Mouse (Mus musculus) liver, embryonic 11.5 days (tissue): Measurements from ENCODE around the gene Rbpj. TPM values are rescaled to one million over a fixed set of nuclear protein-coding genes. Genes with fewer than 3 reads are reported as not detected.

Experiments used
- ATAC-seq: fragments of 200-750 bp; cut with Nextera tagmentation; replicated peaks from 2 replicates; pipeline ENCODE4 v1.8.0; 2017; ENCODE audit warnings: moderate number of reproducible peaks, mild to moderate bottlenecking, moderate TSS enrichment, moderate library complexity; ENCODE audit not compliant: low FRiP score
- DNase-seq: peaks from one replicate; pipeline ENCODE4 v3.0.0-alpha.2; 2017; ENCODE audit warnings: low spot score
- H3K27ac ChIP-seq: fragments of 300-500 bp; sonication (generic); 2 replicates; pipeline ENCODE4 v1.5.1; 2014; ENCODE audit warnings: mild to moderate bottlenecking, low read depth, low read length, control low read depth
- H3K27me3 ChIP-seq: fragments of 300-500 bp; sonication (generic); replicated peaks from 2 replicates; pipeline ENCODE4 v1.6.1; 2014; ENCODE audit warnings: low read length, mixed read lengths; ENCODE audit not compliant: control insufficient read depth, insufficient read depth
- H3K36me3 ChIP-seq: fragments of 300-500 bp; sonication (generic); 2 replicates; pipeline ENCODE4 v1.6.1; 2014; ENCODE audit warnings: mild to moderate bottlenecking, low read length, moderate library complexity, mixed read lengths; ENCODE audit not compliant: control insufficient read depth, insufficient read depth
- H3K4me1 ChIP-seq: fragments of 300-500 bp; sonication (generic); replicated peaks from 2 replicates; pipeline ENCODE4 v1.6.1; 2014; ENCODE audit warnings: low read length, mixed read lengths; ENCODE audit not compliant: control insufficient read depth, insufficient read depth
- H3K4me2 ChIP-seq: fragments of 300-500 bp; sonication (generic); 2 replicates; pipeline ENCODE4 v1.6.1; 2014; ENCODE audit warnings: mild to moderate bottlenecking, control low read depth, moderate library complexity
- H3K4me3 ChIP-seq: fragments of 300-500 bp; sonication (generic); 2 replicates; pipeline ENCODE4 v1.5.1; 2014; ENCODE audit warnings: low read depth, low read length, control low read depth
- H3K9ac ChIP-seq: fragments of 300-500 bp; sonication (generic); 2 replicates; pipeline ENCODE4 v1.6.1; 2014; ENCODE audit warnings: low read depth, low read length, control low read depth
- H3K9me3 ChIP-seq: fragments of 300-500 bp; sonication (generic); 2 replicates; pipeline ENCODE4 v1.6.1; 2016; ENCODE audit warnings: low read length, inconsistent platforms, mixed read lengths; ENCODE audit not compliant: control insufficient read depth
- WGBS: fragments of 180-500 bp; shearing (Covaris S2); extraction: QIAGEN DNeasy Blood & Tissue Kit; methylation state at CpG from one replicate; pipeline ENCODE4 v1.1.7; 2014; 5-methylcytosine and 5-hydroxymethylcytosine counted together
- polyA plus RNA-seq: library from polyadenylated mRNA; unstranded; fragments of >200 nt; fragmentation: Nextera tagmentation; extraction: Ambion mirVana; gene quantifications from 2 replicates; pipeline ENCODE4 v1.2.1, GENCODE M21; 2014

Gene Rbpj
- polyA plus RNA-seq, 1 experiment from 2014 or later: 21.6 TPM

- no peaks in the 10 kb centered on the region for H3K9me3 ChIP-seq
- no peak overlapping the region for H3K9ac ChIP-seq
- no peak for DNase-seq
- no peak overlapping the region for H3K27ac ChIP-seq
- no peak for ATAC-seq
- WGBS: 77% methylated on average over 11 of the region's 11 CpGs
- H3K4me1 ChIP-seq: no peaks in the 10 kb centered on the region; the same call in 1 of the 2 replicates
- H3K4me2 ChIP-seq: no peak overlapping the region
- no peaks in the 10 kb centered on the region for H3K36me3 ChIP-seq
- H3K27me3 ChIP-seq: no peaks in the 10 kb centered on the region
- no peak overlapping the region for H3K4me3 ChIP-seq
These were observed 6.5 kb downstream of the Rbpj start for GRCm38 (mm10) chr5:53472485-53472884.

- Histone ChIP-seq H3K4me2 (no peak overlapping the region), H3K27ac (no peak overlapping the region), H3K4me3 (no peak overlapping the region), H3K9ac (no peak overlapping the region), H3K9me3 (no peaks in the 10 kb centered on the region), H3K36me3 (no peaks in the 10 kb centered on the region), H3K4me1 (no peaks in the 10 kb centered on the region), H3K27me3 (no peaks in the 10 kb centered on the region)
- no peak for DNase-seq
- WGBS: 66% methylated on average over 6 of the region's 6 CpGs
- no peak for ATAC-seq
These were observed 13.2 kb downstream of the Rbpj start for GRCm38 (mm10) chr5:53479161-53479560.

- Histone ChIP-seq H3K4me3 (no peak overlapping the region), H3K9me3 (no peaks in the 10 kb centered on the region), H3K4me1 (no peaks in the 10 kb centered on the region), H3K27me3 (no peaks in the 10 kb centered on the region), H3K27ac (no peak overlapping the region), H3K4me2 (no peak overlapping the region), H3K9ac (no peak overlapping the region), H3K36me3 (no peaks in the 10 kb centered on the region)
- DNase-seq (no peak), ATAC-seq (no peak)
- WGBS: 86% methylated on average over 5 of the region's 5 CpGs
These were observed 13.9 kb downstream of the Rbpj start for GRCm38 (mm10) chr5:53479891-53480290.

- H3K27ac ChIP-seq: no peak overlapping the region
- H3K36me3 ChIP-seq: no peaks in the 10 kb centered on the region
- H3K4me1 ChIP-seq: no peaks in the 10 kb centered on the region
- H3K9me3 ChIP-seq: no peaks in the 10 kb centered on the region
- no peak overlapping the region for H3K4me3 ChIP-seq
- DNase-seq (no peak), ATAC-seq (no peak)
- 76% methylated on average over 2 of the region's 2 CpGs for WGBS
- H3K4me2 ChIP-seq: no peak overlapping the region
- no peaks in the 10 kb centered on the region for H3K27me3 ChIP-seq
- H3K9ac ChIP-seq: no peak overlapping the region
These were observed 15.1 kb downstream of the Rbpj start for GRCm38 (mm10) chr5:53481021-53481420.

- Histone ChIP-seq H3K9ac (no peak overlapping the region), H3K4me1 (no peaks in the 10 kb centered on the region), H3K27me3 (no peaks in the 10 kb centered on the region), H3K4me3 (no peak overlapping the region), H3K9me3 (no peaks in the 10 kb centered on the region), H3K27ac (no peak overlapping the region), H3K36me3 (no peaks in the 10 kb centered on the region), H3K4me2 (no peak overlapping the region)
- ATAC-seq: no peak
- DNase-seq: no peak
- WGBS: 82% methylated on average over 6 of the region's 6 CpGs
These were observed 19.2 kb downstream of the Rbpj start for GRCm38 (mm10) chr5:53485069-53485628.

GRCm38 (mm10) chr5:53485934-53486475, 20.1 kb downstream of the Rbpj start:
- no peaks in the 10 kb centered on the region for H3K9me3 ChIP-seq
- H3K4me2 ChIP-seq: no peak overlapping the region
- 72% methylated on average over 9 of the region's 9 CpGs for WGBS
- H3K4me1 ChIP-seq: 0 out of 2 replicates have a peak, but pooled peaks cover 2% of the 10 kb centered on the region
- no peak for ATAC-seq
- H3K27ac ChIP-seq: no peak overlapping the region
- no peaks in the 10 kb centered on the region for H3K27me3 ChIP-seq
- H3K4me3 ChIP-seq: no peak overlapping the region
- DNase-seq: no peak
- no peaks in the 10 kb centered on the region for H3K36me3 ChIP-seq
- H3K9ac ChIP-seq: no peak overlapping the region

GRCm38 (mm10) chr5:53486966-53487592, 21.1 kb downstream of the Rbpj start:
- Histone ChIP-seq H3K4me3 (no peak overlapping the region), H3K4me1 (0 out of 2 replicates have a peak, but pooled peaks cover 2% of the 10 kb centered on the region), H3K9ac (no peak overlapping the region), H3K9me3 (no peaks in the 10 kb centered on the region), H3K4me2 (no peak overlapping the region), H3K36me3 (no peaks in the 10 kb centered on the region), H3K27me3 (no peaks in the 10 kb centered on the region), H3K27ac (no peak overlapping the region)
- ATAC-seq (no peak), DNase-seq (no peak)
- WGBS: 44% methylated on average over 11 of the region's 11 CpGs

- no peak overlapping the region for H3K9ac ChIP-seq
- H3K4me1 ChIP-seq: 0 out of 2 replicates have a peak, but pooled peaks cover 2% of the 10 kb centered on the region
- no peaks in the 10 kb centered on the region for H3K36me3 ChIP-seq
- DNase-seq (no peak), ATAC-seq (no peak)
- H3K4me3 ChIP-seq: no peak overlapping the region
- WGBS: 16% methylated on average over 5 of the region's 5 CpGs
- no peak overlapping the region for H3K4me2 ChIP-seq
- H3K27ac ChIP-seq: no peak overlapping the region
- H3K9me3 ChIP-seq: no peaks in the 10 kb centered on the region
- H3K27me3 ChIP-seq: no peaks in the 10 kb centered on the region
These were observed 24.7 kb downstream of the Rbpj start for GRCm38 (mm10) chr5:53490697-53491099.

- H3K9ac ChIP-seq: no peak overlapping the region
- H3K4me3 ChIP-seq: no peak overlapping the region
- no peaks in the 10 kb centered on the region for H3K27me3 ChIP-seq
- H3K4me1 ChIP-seq: 0 out of 2 replicates have a peak, but pooled peaks cover 2% of the 10 kb centered on the region
- ATAC-seq (no peak), DNase-seq (no peak)
- WGBS: 68% methylated on average over 6 of the region's 6 CpGs
- H3K9me3 ChIP-seq: no peaks in the 10 kb centered on the region
- H3K27ac ChIP-seq: no peak overlapping the region
- no peaks in the 10 kb centered on the region for H3K36me3 ChIP-seq
- H3K4me2 ChIP-seq: no peak overlapping the region
These were observed 27.8 kb downstream of the Rbpj start for GRCm38 (mm10) chr5:53493756-53494155.
